Comparison of ENCODE assay signal across 8 mouse cellular contexts in the genomic region with DNA sequence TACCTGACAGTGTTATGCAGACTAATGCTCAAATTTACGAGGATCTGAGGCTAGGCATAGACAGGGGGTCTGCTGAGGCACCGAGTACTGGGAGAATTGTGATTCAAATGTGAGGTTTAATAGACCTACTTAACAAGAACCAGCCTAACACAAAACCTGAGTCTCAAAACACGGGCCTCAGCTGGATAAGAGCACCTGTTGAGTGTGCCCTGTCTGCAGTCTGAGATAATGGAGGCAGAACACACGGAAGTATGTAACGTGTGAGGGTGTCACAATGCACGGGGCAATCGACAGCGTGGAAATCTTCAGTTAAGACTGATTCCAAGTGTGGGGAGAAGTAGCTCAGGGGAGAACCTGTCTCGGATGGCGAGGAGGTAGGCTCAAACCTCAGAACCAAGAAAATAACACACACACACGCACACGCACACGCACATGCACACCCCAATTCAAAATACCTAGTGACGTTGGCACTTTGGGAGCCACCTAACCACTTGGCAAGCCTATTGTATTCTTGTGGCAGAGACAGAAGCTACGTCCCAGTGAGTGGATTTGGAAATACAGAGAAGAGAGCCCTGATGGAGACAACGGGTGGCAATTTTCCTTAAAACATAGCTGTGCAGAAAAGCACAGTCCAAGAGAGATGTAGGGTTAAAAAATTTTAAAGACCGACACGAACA. TPM values are rescaled to one million over a fixed set of nuclear protein-coding genes. Genes with fewer than 3 reads are reported as not detected.
DNase-seq lines count a peak whose midpoint lies in the region; ATAC-seq and TF ChIP-seq lines count a peak whose summit lies in the region.

No protein-coding gene starts in this region.

- no peak for ATAC-seq in kidney, postnatal 0 days (replicated peaks; ENCODE audit: low FRiP score, low read depth)
- ATAC-seq in embryonic facial prominence, embryonic 15.5 days (ENCODE audit: insufficient number of reproducible peaks, low FRiP score, low TSS enrichment, low read depth) = no peak
- no peak for ATAC-seq in midbrain, postnatal 0 days (ENCODE audit: low FRiP score)

- WGBS in kidney, postnatal 0 days = 46% methylated on average over 18 of the region's 18 CpGs
- 60% methylated on average over 18 of the region's 18 CpGs for WGBS in embryonic facial prominence, embryonic 15.5 days
- WGBS in limb, embryonic 10.5 days = 79% methylated on average over 18 of the region's 18 CpGs
- WGBS in midbrain, postnatal 0 days = 55% methylated on average over 18 of the region's 18 CpGs

- H3K4me2 ChIP-seq in kidney, postnatal 0 days (ENCODE audit: low read length) = peak overlapping the region; percentile 92
- peak overlapping the region; percentile 84 for H3K4me2 ChIP-seq in embryonic facial prominence, embryonic 15.5 days (replicated peaks)
- H3K4me2 ChIP-seq in midbrain, postnatal 0 days (ENCODE audit: low read depth, low read length, poor library complexity, severe bottlenecking) = peak overlapping the region; percentile 82

- peak overlapping the region; percentile 74; the same call in 1 of the 2 replicates for H3K27ac ChIP-seq in kidney, postnatal 0 days
- H3K27ac ChIP-seq in embryonic facial prominence, embryonic 15.5 days (replicated peaks) = peak overlapping the region; percentile 71; the same call in 1 of the 2 replicates
- H3K27ac ChIP-seq in limb, embryonic 10.5 days = peak overlapping the region; percentile 97
- peak overlapping the region; percentile 85; the same call in 1 of the 2 replicates for H3K27ac ChIP-seq in midbrain, postnatal 0 days (ENCODE audit: low read depth, low read length)

- no peak for DNase-seq in kidney, postnatal 0 days (ENCODE audit: low spot score)
- no peak for DNase-seq in kidney, postnatal 10 days
- peak; percentile 10 for DNase-seq in NIH3T3 (ENCODE audit: low read depth)
- DNase-seq in limb, embryonic 10.5 days (ENCODE audit: low spot score) = peak; percentile 32
- no peak for DNase-seq in midbrain, postnatal 0 days (ENCODE audit: low spot score)
- DNase-seq in testis, postnatal 10 days (ENCODE audit: low spot score) = no peak
- no peak for DNase-seq in kidney, postnatal 14 days

- H3K27me3 ChIP-seq in kidney, postnatal 0 days (ENCODE audit: insufficient read depth, low read length) = no peaks in the 10 kb centered on the region
- H3K27me3 ChIP-seq in embryonic facial prominence, embryonic 15.5 days = no peaks in the 10 kb centered on the region
- H3K27me3 ChIP-seq in limb, embryonic 10.5 days (ENCODE audit: low read depth, poor library complexity, severe bottlenecking) = no peaks in the 10 kb centered on the region
- H3K27me3 ChIP-seq in midbrain, postnatal 0 days (ENCODE audit: insufficient read depth, low read length) = no peaks in the 10 kb centered on the region

- TF ChIP-seq CTCF in kidney, postnatal 0 days (IDR thresholded peaks at IDR 0.05; ENCODE audit: low read depth) = no peak
- no peak for TF ChIP-seq CTCF in midbrain, postnatal 0 days (IDR thresholded peaks at IDR 0.05)

- H3K4me3 ChIP-seq in kidney, postnatal 0 days (replicated peaks; ENCODE audit: low read depth, low read length) = peak overlapping the region; percentile 88
- H3K4me3 ChIP-seq in embryonic facial prominence, embryonic 15.5 days (replicated peaks) = peak overlapping the region; percentile 84
- H3K4me3 ChIP-seq in limb, embryonic 10.5 days = peak overlapping the region; percentile 95
- H3K4me3 ChIP-seq in midbrain, postnatal 0 days (ENCODE audit: low read depth, low read length) = peak overlapping the region; percentile 87

- no peaks in the 10 kb centered on the region for H3K36me3 ChIP-seq in kidney, postnatal 0 days (ENCODE audit: insufficient read depth, low read length)
- H3K36me3 ChIP-seq in embryonic facial prominence, embryonic 15.5 days = peaks cover 6% of the 10 kb centered on the region; the same call in 1 of the 2 replicates
- H3K36me3 ChIP-seq in limb, embryonic 10.5 days = peaks cover 9% of the 10 kb centered on the region; the same call in 1 of the 2 replicates
- H3K36me3 ChIP-seq in midbrain, postnatal 0 days (ENCODE audit: insufficient read depth, low read length) = no peaks in the 10 kb centered on the region

- H3K9me3 ChIP-seq in kidney, postnatal 0 days (replicated peaks; ENCODE audit: low read length) = no peaks in the 10 kb centered on the region
- H3K9me3 ChIP-seq in embryonic facial prominence, embryonic 15.5 days (replicated peaks) = no peaks in the 10 kb centered on the region
- H3K9me3 ChIP-seq in limb, embryonic 10.5 days (replicated peaks) = no peaks in the 10 kb centered on the region
- no peaks in the 10 kb centered on the region for H3K9me3 ChIP-seq in midbrain, postnatal 0 days (ENCODE audit: low read length)

- H3K4me1 ChIP-seq in kidney, postnatal 0 days (replicated peaks; ENCODE audit: insufficient read depth, low read length) = 0 out of 2 replicates have a peak, but pooled peaks cover 7% of the 10 kb centered on the region
- H3K4me1 ChIP-seq in embryonic facial prominence, embryonic 15.5 days = peaks cover 12% of the 10 kb centered on the region
- peaks cover 10% of the 10 kb centered on the region for H3K4me1 ChIP-seq in limb, embryonic 10.5 days
- H3K4me1 ChIP-seq in midbrain, postnatal 0 days (ENCODE audit: insufficient read depth, low read length) = peaks cover 13% of the 10 kb centered on the region

- H3K9ac ChIP-seq in kidney, postnatal 0 days (ENCODE audit: low read depth, low read length) = peak overlapping the region; percentile 97
- H3K9ac ChIP-seq in embryonic facial prominence, embryonic 15.5 days = peak overlapping the region; percentile 90
- peak overlapping the region; percentile 96 for H3K9ac ChIP-seq in midbrain, postnatal 0 days (replicated peaks; ENCODE audit: low read length, poor library complexity, severe bottlenecking)

RNA-seq across cellular contexts. Expression of gene Ninl, which starts 1.2 kb away (rescaled TPM):
- 6.5 and 6.7 TPM in 2 replicates for polyA plus RNA-seq in kidney, postnatal 0 days (2015; fragmentation: Nextera tagmentation; extraction: Ambion mirVana)
- 6.7 and 6.8 TPM in 2 replicates for polyA plus RNA-seq in embryonic facial prominence, embryonic 15.5 days (2015; fragmentation: Nextera tagmentation; extraction: Ambion mirVana)
- polyA plus RNA-seq in limb, embryonic 10.5 days (2016; fragmentation: Nextera tagmentation; extraction: Ambion mirVana) = 21.5 and 22.6 TPM in 2 replicates
- total RNA-seq in midbrain, postnatal 0 days (2014; rRNA removed) = 3.8 and 7.8 TPM in 2 replicates
- polyA plus RNA-seq in midbrain, postnatal 0 days (2015; fragmentation: Nextera tagmentation; extraction: Ambion mirVana) = 2.6 and 2.7 TPM in 2 replicates

RNA-seq across cellular contexts. Expression of gene Nanp, which starts 1.2 kb away (rescaled TPM):
- polyA plus RNA-seq in kidney, postnatal 0 days (2015; fragmentation: Nextera tagmentation; extraction: Ambion mirVana) = 46.3 and 48.1 TPM in 2 replicates
- polyA plus RNA-seq in embryonic facial prominence, embryonic 15.5 days (2015; fragmentation: Nextera tagmentation; extraction: Ambion mirVana) = 42.0 and 43.9 TPM in 2 replicates
- polyA plus RNA-seq in limb, embryonic 10.5 days (2016; fragmentation: Nextera tagmentation; extraction: Ambion mirVana) = 53.8 and 54.4 TPM in 2 replicates
- total RNA-seq in midbrain, postnatal 0 days (2014; rRNA removed) = 6.7 and 13.8 TPM in 2 replicates
- polyA plus RNA-seq in midbrain, postnatal 0 days (2015; fragmentation: Nextera tagmentation; extraction: Ambion mirVana) = 32.1 and 35.6 TPM in 2 replicates

RNA-seq across cellular contexts. Expression of gene Gm14151, which starts 54.1 kb away (rescaled TPM):
- polyA plus RNA-seq in kidney, postnatal 0 days (2015; fragmentation: Nextera tagmentation; extraction: Ambion mirVana) = not detected in 2 replicates
- polyA plus RNA-seq in embryonic facial prominence, embryonic 15.5 days (2015; fragmentation: Nextera tagmentation; extraction: Ambion mirVana) = not detected in 2 replicates
- not detected in 2 replicates for polyA plus RNA-seq in limb, embryonic 10.5 days (2016; fragmentation: Nextera tagmentation; extraction: Ambion mirVana)
- total RNA-seq in midbrain, postnatal 0 days (2014; rRNA removed) = not detected in 2 replicates
- not detected in 2 replicates for polyA plus RNA-seq in midbrain, postnatal 0 days (2015; fragmentation: Nextera tagmentation; extraction: Ambion mirVana)

Comparison
In these comparisons a context has a peak if more than half of its experiments do, and no peak if none do; other contexts are left out.
1. DNase-seq: peak in NIH3T3 (single experiment) and limb, embryonic 10.5 days (single experiment); none in kidney, postnatal 0 days (single experiment), kidney, postnatal 10 days (single experiment), midbrain, postnatal 0 days (single experiment), testis, postnatal 10 days (single experiment) and kidney, postnatal 14 days (single experiment).
2. Peak in every context shown above with its lines, with median percentiles within 50 percentile points of each other: H3K27ac ChIP-seq, H3K4me2 ChIP-seq, H3K4me3 ChIP-seq and H3K9ac ChIP-seq.